Mouse (Mus musculus): Measurements from ENCODE around the gene Rhox3g.
"Not testable (repeated sequence)": the region's sequence is repeated elsewhere in the genome, so short reads cannot be mapped to it uniquely, and the experiment has no call there.

Gene Rhox3g

GRCm38 (mm10) chrX:37628512-37628911, at the start of gene Rhox3g:
TSS of gene Rhox3g (minus strand) at chrX:37628612.
- CTCF ChIA-PET, result not testable (repeated sequence)

GRCm38 (mm10) chrX:37673177-37673576, 44.8 kb upstream of the Rhox3g start, which contains the start of gene Rhox2h:
TSS of gene Rhox2h (minus strand) at chrX:37673277.
- CTCF ChIA-PET, result not testable (repeated sequence)

- CTCF ChIA-PET, result not testable (repeated sequence)
These were observed 40.3 kb upstream of the Rhox3g start, which contains the start of gene Rhox3h for GRCm38 (mm10) chrX:37668664-37669063. TSS of gene Rhox3h (minus strand) at chrX:37668764.

- CTCF ChIA-PET, result not testable (repeated sequence)
These were observed 22.8 kb upstream of the Rhox3g start, which contains the start of gene Rhox4g for GRCm38 (mm10) chrX:37651227-37651626. TSS of gene Rhox4g (minus strand) at chrX:37651327.

- CTCF ChIA-PET, result not testable (repeated sequence)
These were observed 15.0 kb upstream of the Rhox3g start, which contains the start of gene Rhox2g for GRCm38 (mm10) chrX:37643370-37643769. TSS of gene Rhox2g (minus strand) at chrX:37643470.

- CTCF ChIA-PET, result not testable (repeated sequence)
These were observed 20.8 kb downstream of the Rhox3g start, which contains the start of gene Rhox4f for GRCm38 (mm10) chrX:37607604-37608003. TSS of gene Rhox4f (minus strand) at chrX:37607704.

- CTCF ChIA-PET, result not testable (repeated sequence)
These were observed 47.7 kb downstream of the Rhox3g start, which contains the start of gene Rhox3f for GRCm38 (mm10) chrX:37580692-37581091. TSS of gene Rhox3f (plus strand) at chrX:37580992.

All from spleen, embryonic (tissue).